Mouse (Mus musculus) hindbrain, embryonic 10.5 days (tissue): ENCODE measurements around the gene Cth. TPM values are rescaled to one million over a fixed set of nuclear protein-coding genes. Genes with fewer than 3 reads are reported as not detected.

ENCODE experiments used
- DNase-seq: peaks from one replicate; pipeline ENCODE4 v3.0.0-alpha.2; 2017; ENCODE audit warnings: low spot score
- H3K27ac ChIP-seq: fragments of 300-500 bp; sonication (generic); 2 replicates; pipeline ENCODE4 v1.5.1; 2016; ENCODE audit warnings: mild to moderate bottlenecking, moderate library complexity
- H3K27me3 ChIP-seq: fragments of 300-500 bp; sonication (generic); 2 replicates; pipeline ENCODE4 v1.6.1; 2016; ENCODE audit warnings: mild to moderate bottlenecking; ENCODE audit not compliant: poor library complexity, insufficient read depth, severe bottlenecking
- H3K36me3 ChIP-seq: fragments of 300-500 bp; sonication (generic); 2 replicates; pipeline ENCODE4 v1.6.1; 2016; ENCODE audit warnings: mild to moderate bottlenecking, moderate library complexity
- H3K4me1 ChIP-seq: fragments of 300-500 bp; sonication (generic); replicated peaks from 2 replicates; pipeline ENCODE4 v1.6.1; 2016; ENCODE audit warnings: mild to moderate bottlenecking
- H3K4me3 ChIP-seq: fragments of 300-500 bp; sonication (generic); 2 replicates; pipeline ENCODE4 v1.5.1; 2016; ENCODE audit warnings: mild to moderate bottlenecking, moderate library complexity
- H3K9me3 ChIP-seq: fragments of 300-500 bp; sonication (generic); 2 replicates; pipeline ENCODE4 v1.6.1; 2016; ENCODE audit warnings: mild to moderate bottlenecking, moderate library complexity
- WGBS: fragments of 180-500 bp; shearing (Covaris S2); methylation state at CpG from one replicate; pipeline ENCODE4 v1.1.7; 2016; 5-methylcytosine and 5-hydroxymethylcytosine counted together
- polyA plus RNA-seq: library from polyadenylated mRNA; unstranded; fragments of >200 nt; fragmentation: Nextera tagmentation; extraction: Ambion mirVana; gene quantifications from 2 replicates; pipeline ENCODE4 v1.2.1, GENCODE M21; 2016

Gene Cth
- polyA plus RNA-seq, 1 experiment from 2014 or later, result 10.1 TPM

- 81% methylated on average over 6 of the region's 6 CpGs for WGBS
- Histone ChIP-seq H3K4me3 (no peak overlapping the region), H3K27ac (no peak overlapping the region), H3K4me1 (no peaks in the 10 kb centered on the region), H3K27me3 (no peaks in the 10 kb centered on the region), H3K9me3 (no peaks in the 10 kb centered on the region), H3K36me3 (no peaks in the 10 kb centered on the region)
- no peak for DNase-seq
Observed at GRCm38 (mm10) chr3:157865431-157865830, 59.4 kb downstream of the Cth start.

- WGBS, result 64% methylated on average over 1 of the region's 1 CpGs
- Histone ChIP-seq H3K4me3 (no peak overlapping the region), H3K36me3 (no peaks in the 10 kb centered on the region), H3K27ac (no peak overlapping the region), H3K9me3 (no peaks in the 10 kb centered on the region), H3K4me1 (peaks cover 9% of the 10 kb centered on the region), H3K27me3 (no peaks in the 10 kb centered on the region)
- no peak for DNase-seq
Observed at GRCm38 (mm10) chr3:157852806-157853205, 72.1 kb downstream of the Cth start.

GRCm38 (mm10) chr3:157848503-157848902 lies 76.4 kb downstream of the Cth start:
- Histone ChIP-seq H3K27ac (no peak overlapping the region), H3K4me1 (peaks cover 9% of the 10 kb centered on the region), H3K36me3 (no peaks in the 10 kb centered on the region), H3K27me3 (no peaks in the 10 kb centered on the region), H3K4me3 (no peak overlapping the region), H3K9me3 (no peaks in the 10 kb centered on the region)
- WGBS, result 39% methylated on average over 2 of the region's 2 CpGs
- peak; percentile 5 for DNase-seq

GRCm38 (mm10) chr3:157847338-157848284 lies 77.3 kb downstream of the Cth start:
- Histone ChIP-seq H3K4me3 (no peak overlapping the region), H3K36me3 (no peaks in the 10 kb centered on the region), H3K9me3 (no peaks in the 10 kb centered on the region), H3K27ac (no peak overlapping the region), H3K4me1 (peaks cover 9% of the 10 kb centered on the region), H3K27me3 (no peaks in the 10 kb centered on the region)
- DNase-seq, result no peak
- 90% methylated on average over 7 of the region's 7 CpGs for WGBS

Other genes starting within 250 kb of the Cth start
- gene Ankrd13c, start 22.2 kb upstream of the Cth start, polyA plus RNA-seq, result 19.3 and 19.6 TPM in 2 replicates
- 293 and 326 TPM in 2 replicates for gene Srsf11, start 111.6 kb upstream of the Cth start, polyA plus RNA-seq
- 65.6 and 74.8 TPM in 2 replicates for gene Lrrc40, start 111.6 kb upstream of the Cth start, polyA plus RNA-seq